Mouse (Mus musculus) kidney, postnatal 4 days (tissue): ENCODE data around the gene Chek2.
"Not testable (repeated sequence)": the region's sequence is repeated elsewhere in the genome, so short reads cannot be mapped to it uniquely, and the experiment has no call there.

Experiments
- DNase-seq, 2 experiments: peaks; one replicate each; pipeline ENCODE4 v3.0.0; 2021; ENCODE audit warnings: mixed read lengths in 2 of 2

Chek2 gene

DNA sequence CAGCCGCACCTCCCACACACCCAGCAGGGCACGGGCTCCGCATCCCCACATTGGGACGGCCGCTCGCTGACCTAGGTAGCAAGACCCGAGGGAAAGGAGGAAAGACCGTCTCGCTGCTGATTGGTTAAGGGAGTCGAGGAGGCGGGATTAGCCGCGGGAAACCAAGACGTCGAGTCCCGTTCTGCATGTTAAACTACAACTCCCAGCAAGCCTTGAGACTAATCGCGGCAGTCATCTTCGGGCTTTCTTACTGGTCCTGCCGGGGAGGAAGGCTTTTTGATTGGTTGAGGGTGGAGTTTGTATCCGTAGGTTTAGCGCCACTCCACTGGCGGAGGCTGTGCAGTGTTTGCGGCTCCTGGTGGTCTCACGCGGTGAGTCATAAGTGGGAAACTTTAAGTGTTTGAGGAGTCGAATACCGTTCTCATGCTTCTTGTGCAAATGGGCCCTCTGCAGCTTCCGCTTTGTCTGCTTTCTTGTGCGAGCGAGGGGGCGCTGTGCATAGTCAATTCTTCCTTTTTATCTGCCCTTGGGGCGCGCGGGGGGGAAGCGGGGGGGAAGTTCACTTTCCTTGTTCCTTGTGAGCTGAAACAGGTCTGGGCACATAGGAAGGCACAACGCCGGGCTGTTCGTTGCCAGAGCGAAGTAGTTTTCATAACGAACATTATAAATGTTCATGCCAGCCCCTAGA lies at the start of gene Chek2, which contains the start of gene Hscb:
Chek2 (plus strand) TSS at position 302 of the 688 bp plus-strand sequence.
Hscb (minus strand) TSS at position 100 of the 688 bp plus-strand sequence.
- peak; percentile 98 for DNase-seq

DNA sequence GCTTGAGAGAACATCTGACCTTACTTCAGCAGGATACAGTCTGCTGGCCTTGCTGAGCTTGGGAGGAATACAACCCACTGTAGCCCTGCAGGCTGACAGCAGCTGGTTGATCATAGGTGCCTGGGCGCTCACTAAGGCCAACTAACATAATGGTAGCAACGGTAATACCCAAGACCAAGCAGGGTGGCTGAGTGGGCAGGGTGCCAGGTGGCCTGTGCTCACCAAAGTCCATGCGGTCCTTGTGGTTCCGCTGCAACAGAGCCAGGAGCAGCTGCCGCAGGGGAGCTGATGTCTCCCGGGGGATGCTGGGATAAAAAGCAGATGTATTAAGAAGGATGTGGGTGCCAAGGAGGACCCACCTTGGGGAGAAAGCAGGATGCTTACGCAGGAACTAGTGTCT lies 45.4 kb upstream of the Chek2 start:
- DNase-seq, result peak in 1 of 2 experiments; percentile 44

DNA sequence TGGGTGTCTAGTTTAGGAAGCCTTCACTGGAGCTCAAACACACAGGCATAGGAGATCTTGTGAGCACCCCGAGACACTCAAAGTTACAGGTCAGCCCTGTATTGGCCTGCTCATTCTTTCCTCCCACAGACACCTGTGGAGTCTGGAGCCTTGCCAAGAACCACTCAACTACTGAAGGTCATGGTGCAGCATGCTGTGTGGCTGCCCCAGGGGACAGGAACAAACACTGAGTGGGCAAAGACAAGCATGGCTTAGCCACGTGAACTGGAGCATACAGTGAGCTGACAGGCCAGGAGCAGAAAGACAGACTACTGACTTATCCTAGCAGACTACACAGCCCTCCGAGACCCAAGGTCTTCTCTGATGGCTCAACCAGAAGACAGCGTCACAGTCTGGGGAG lies 42.1 kb upstream of the Chek2 start:
- peak; percentile 45 to 71 for DNase-seq

DNA sequence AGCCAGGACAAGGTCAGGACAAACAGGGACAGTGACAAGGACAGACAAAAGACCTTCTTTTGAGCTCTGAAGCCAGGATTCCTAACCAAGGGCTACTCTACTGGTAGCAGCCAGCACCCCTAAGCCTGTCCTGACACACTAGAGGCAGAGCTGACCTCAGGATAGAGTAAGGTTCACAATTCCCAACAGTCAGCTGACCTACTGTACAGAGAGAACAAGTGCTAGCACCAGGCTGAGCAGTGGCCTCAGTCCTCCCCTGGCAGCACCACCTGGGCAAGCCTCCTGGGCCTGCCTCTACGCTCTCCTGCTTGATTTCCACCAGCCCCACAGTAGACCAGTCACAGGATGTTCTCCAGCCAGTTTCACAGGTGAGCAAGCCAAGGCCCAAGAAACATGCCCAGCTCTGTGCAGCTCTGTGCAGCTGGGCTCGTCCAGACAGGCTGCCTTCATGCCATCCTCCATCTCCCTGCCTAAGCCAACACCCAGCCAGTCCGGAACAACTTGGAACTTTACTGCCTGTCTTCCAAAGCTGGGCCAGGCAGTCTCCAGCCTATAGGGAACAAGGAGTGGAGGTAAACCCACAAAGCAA lies 38.6 kb upstream of the Chek2 start:
- DNase-seq, result no peak

DNA sequence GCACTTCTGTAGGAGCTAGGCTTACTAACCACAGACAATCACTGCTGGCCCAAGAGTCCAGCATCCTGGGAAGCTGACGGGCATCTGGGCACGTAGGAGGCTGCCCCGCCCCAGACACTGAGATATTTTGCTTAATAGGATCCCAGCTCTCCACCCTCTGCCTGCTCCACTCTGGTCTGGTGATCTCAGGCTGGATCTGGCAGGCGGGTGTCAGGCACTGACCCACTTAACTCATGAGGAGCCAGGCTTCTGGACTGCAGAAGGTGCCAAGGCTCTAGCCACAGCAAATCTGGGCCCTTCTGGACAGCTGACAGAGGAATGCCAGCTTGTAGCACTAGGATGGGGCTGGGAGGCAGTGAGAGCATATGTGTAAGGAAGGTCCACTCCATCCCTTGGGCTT lies 37.6 kb upstream of the Chek2 start:
- DNase-seq, result no peak

DNA sequence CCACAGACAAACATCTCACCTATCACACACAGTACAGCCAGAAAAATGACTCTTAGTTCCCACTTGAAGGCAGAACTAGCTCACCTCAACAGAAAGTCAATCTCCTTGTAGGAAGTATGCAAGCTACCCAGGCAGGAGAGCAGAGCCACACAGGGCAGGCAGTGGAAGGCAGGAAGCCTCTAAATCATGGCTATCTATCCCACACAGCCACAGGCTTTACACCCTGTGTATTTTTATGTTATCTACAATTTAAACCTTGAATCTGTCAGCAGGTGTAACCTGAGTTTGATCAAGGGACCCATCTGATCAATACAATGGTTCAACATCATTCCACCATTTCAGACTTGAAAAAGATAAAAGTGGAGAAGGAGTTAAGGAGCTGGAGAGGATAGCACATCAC lies 37.0 kb upstream of the Chek2 start:
- DNase-seq, result no peak

DNA sequence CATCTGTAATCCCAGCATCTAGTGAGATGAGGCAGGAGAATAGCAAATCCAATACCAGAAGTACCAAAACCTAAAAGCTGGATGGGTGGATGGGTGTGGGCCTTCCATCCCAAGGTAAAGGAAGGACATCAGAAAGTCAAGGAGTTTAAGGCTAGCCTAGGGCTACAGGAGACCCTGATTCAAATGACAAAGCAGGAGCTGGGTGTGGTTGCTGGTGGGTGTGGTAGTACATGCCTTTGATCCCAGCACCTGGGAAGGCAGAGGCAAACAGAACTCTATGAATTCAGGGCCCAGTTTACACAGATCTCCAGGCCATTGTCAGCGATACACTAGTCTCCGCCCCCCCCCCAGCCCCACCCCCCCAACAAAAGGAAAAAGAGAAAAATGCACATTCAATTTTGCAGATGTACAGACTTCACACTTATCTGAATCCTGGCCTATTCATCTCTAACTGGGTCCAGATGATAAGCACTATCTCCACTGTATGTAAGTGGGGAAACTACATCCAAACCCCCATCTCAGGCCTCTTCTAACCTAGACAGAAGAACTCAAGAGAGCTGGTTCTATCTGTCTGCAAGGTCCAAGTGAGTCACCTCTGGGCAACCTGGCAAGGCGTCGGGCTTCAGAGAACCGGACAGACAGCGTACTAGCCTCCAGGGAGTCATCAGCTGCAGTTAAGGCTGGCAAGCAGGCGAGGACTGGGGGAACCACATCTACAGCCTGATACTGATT lies 35.6 kb upstream of the Chek2 start:
- no peak for DNase-seq

DNA sequence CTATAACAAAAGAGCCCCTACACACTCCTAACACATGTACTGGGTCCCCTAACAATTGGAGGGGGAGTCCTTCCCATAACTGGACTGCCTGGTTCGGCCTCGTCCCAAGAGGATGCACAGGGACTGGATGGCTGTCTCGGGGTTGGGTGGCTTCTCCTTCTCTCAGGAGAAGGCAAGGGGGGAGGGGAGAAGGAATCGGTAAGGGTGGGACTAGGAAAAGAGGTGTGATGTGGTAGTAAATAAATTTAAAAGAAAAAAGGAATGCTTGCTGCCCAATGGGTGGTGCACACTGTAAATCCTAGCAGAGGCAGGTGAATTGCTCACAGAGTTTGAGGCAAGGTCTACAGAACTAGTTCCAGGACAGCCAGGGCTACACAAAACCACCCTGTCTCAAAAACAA lies 33.6 kb upstream of the Chek2 start:
- DNase-seq, result no peak

DNA sequence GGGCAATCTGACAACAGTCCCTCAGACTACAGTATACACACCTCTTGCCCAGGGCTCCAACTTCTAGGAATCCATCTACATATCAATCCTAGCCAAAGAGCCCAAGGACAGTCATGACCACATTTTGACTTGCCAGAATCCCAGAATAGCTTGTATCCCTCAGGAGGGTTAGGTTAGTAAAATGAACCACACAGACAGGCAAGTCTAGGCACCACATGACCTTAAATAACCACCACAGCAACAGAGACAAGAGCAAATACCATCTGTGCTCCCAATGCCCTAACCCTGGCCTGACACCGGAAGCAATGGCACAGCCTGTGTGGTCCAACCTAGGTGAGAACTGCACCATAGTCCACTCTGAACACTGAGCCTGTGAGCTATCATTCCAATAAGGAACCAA lies 33.1 kb upstream of the Chek2 start:
- DNase-seq, result no peak

DNA sequence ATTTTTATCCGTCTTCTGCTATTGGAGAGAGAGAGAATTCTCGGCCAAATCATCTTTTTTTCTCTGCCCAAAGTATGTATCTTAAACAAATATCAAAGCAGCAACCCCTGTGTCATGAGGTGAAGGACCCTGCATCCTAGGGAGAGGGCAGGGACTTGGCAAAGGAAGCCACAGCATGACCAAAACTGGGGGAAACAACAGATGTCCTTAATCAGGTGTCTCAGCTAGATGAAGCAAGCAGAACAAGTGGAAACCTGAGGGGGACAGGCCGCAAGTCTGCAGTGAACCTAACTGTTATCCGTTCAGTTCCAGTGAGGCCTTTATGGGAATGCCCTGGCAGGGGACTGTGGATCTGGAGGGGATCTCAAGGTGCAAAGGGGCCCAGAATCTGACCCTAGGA lies 32.3 kb upstream of the Chek2 start:
- DNase-seq, result no peak

DNA sequence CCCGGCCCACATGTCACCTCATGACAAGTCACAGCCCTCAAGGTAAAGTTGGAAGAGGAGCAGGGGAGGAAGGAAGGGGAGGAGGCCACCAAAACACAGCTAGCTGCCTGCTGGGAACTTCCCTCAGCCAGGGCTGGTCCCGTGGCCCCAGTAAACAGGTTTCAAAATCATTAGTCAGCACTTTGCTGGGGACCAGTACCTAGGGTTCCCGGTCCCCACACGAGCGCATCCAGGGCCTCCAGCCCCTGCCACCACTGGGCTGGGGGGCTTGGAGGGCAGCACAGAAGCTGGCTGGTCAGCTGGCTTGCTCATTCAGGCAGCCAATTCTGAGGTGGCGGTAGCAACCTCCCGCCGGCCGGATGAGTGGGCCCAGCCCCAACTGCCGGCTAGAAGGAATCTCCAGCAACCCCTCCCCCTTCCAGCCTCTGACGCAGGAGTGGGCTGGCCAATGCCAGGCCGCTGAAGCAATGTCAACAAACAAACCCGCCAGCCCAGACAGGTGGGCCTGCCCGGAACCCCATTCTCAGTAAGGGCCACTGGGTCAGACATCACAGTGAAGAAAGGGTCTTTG lies 31.6 kb upstream of the Chek2 start:
- peak; percentile 92 to 94 for DNase-seq

DNA sequence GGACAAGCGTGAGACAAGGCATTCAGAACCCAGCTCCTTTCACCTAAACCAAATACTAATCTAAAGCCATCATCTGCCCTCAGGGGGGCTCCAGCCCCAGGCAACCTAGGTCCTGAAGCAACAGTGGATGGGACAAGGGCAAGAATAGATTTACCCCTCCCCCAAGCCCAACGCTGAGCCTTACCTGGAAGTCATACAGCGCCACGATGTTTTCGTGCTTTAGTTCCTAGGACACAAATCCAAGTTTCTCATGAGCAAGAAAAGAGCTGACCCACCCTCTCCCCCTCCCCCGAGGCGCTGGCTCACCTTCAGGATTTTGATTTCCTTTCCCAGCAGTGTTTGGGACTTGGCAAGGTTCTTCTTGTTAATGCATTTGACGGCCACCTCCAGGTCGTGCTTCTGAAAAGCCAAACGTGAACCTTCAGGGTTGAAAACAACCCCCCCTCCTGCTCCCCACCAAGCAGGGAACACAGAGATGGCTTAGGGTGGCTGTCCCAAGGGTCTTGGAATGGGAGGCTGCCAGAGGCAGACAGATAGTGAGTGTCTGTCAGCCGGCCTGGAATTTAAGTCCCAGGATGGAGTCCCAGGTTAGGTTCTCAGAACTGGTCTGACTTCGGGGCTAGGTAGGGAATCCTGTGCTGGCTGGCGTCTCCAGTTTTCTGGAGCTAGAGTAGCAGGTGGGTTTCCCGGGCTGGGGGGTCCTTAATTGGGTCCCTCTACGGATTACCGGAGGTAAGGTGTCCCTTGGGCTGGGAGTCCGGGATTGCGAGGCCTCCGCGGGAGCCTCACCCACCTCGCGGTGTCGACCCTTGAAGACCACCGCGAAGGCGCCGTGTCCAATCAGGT lies 30.7 kb upstream of the Chek2 start:
- DNase-seq, result peak; percentile 36 to 60

DNA sequence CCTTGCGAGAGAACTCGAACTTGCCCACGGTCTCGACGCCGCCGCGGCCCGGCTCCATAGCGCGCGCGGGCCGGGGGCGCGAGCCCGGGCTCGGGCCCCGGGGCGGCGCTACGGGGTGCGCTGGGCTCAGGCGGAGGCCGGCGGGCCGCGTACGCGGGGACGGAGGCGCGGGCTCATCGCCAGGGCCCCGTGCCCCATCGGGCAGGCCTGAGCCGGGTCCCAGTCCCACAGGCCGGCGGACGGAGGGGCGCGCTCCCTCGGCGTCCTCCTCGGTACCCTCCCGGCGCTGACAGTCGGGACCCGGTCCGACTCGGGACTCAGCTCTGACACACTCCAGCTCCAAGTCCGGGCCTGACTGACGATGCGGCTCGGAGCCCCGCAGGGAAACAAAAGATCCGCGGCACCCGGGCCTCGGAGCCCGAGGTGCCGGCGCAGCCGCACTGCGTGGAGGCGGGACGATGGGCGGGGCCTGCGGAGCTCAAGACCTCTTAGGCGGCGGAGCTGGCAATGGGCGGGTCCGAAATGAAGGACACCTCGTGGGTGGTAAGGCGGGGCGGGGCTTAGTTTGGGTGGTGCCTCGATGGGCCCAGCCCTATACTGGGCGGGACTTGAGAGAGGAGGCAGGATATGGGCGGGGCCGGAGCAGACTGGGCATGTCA lies 30.0 kb upstream of the Chek2 start, which contains the start of gene Ulk1:
Ulk1 (minus strand) TSS at position 431 of the 659 bp plus-strand sequence.
- peak; percentile 100 for DNase-seq

DNA sequence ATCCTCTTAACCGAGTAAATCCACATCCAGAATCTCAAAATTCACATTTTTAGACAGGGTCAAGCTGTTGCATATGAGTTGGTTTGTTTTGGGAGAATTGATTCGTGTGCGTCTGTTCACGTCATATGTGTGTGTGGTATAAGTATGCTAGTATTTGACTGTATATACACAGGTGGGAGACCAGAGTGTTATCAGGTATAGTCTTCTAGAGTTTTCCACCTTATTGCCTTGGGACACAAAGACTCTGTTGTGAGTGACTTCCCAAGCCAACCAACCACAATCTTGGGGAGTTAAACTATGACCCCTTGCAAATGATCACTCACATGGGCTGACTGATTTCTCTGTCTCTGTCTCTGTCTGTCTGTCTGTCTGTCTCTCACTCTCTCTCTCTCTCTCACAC lies 15.4 kb upstream of the Chek2 start:
- no peak for DNase-seq

DNA sequence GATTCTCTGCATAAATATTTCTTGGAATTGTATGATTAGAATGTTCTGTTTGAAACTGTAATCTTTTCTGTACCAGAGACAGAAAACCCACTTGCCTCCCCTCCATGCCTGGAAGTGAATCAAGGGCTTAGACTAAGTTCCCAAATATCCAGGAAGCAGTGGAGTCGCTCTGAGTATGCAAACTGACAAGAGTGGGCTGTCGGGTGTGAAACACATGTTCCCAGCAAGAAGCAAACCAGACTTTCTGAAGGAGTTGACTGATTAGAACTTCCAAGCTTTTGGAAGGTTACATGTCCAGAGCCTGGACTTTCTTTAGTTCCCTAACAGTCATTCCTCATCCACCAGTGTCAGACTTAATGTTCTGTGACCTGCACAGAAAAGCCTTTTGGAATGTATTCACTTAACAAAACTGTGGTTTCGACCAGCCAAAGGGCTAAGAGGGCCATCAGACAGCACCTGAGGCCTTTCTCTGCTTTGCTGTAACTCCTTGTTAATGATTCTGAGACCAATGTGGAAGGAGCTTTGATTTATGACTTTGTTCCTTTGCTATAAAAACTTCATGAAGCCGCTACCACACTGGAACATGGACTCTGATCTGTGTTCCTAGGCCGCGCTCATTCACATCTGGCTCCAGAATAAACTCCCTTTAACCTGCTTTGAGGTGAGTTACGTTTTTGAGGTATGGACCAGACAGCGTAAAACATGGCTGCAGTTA lies 12.8 kb upstream of the Chek2 start:
- peak; percentile 28 to 42 for DNase-seq

DNA sequence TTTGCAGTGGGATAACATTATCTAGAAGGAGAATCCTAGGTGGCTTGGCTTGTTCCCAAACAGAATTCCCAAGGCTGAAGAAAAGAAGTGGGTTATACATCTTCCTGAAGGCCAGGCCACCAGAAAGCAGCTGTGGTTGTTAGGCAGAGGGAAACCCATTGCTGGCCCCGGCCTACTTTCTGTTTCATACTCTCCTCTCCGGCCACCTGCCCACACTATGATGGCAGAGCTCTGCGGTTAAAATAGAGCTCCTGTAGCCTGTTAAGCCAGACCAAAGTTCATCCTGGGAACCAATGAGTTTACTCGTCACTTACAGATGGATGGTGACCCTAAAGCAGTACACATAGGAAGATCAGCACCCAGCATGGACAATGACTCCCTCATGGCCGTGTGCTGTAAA lies 12.2 kb upstream of the Chek2 start:
- DNase-seq, result no peak

DNA sequence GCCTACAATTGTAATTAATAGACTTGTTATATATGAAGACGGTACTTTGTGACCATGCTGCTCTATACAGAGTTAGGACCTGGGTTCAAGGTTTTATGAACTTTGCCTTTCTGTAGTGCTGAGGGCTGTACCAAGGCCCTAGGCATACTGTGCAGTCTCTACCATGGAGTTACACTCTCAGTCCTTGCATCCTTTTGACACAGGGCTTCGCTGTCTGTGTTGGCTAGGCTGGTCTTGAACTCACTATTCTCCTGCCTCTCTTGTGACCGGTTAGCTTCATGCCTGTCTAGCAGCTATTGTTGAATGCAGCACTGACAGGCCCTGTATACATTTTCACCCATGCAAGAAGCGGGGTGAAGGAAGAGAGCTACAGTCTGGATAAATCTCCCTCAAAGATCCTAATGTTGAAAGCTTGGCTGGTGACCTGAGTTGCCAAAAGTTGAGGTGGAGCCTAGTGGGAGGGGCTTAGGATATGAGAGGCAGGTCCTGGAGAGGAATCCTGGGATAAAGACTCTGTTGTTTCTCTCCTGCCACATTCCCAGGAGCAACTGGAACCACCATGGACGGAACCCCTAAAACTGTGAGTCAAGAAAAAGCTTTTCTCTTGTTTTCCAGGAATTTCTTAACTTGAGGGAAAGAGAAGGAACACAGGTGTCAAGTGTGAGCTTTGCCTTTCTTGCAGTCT lies 8.6 kb upstream of the Chek2 start:
- DNase-seq, result no peak

DNA sequence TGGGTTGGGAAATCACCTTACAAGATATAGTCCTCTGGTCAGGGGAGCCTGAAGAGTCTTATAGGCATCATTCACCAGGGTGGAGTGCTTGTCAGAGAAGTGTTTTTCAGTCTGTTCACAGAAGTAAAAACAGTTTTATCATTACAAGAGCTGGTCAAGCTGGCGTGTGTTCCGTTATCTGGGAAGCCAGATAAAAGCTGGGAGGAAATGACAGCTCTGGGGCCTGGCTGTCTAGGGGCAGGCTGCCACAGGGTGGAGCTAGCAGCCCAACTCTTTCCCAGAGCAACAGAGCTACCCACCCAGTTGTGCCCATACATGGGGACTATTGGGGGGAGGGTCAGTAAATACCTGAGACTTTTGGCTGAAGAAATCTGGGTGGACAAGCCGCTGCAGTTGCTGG lies 3.8 kb upstream of the Chek2 start:
- DNase-seq, result peak; percentile 71 to 75

DNA sequence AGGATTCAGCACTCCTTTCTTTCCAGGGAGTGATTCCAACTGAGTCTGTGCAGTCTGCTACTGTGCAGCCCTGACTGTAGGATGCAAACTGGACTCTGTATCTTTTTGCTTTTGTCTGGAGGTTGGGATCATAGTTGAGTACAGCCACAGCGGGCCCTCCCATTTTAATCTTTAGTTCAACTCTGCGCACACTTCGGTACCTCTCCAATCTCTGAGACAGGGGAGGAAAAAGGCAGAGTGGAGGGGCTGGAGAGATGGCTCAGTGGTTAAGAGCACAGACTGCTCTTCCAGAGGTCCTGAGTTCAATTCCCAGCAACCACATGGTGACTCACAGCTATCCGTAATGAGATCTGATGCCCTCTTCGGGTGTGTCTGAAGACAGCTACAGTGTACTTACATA lies 1.8 kb upstream of the Chek2 start:
- not testable (repeated sequence) for DNase-seq

DNA sequence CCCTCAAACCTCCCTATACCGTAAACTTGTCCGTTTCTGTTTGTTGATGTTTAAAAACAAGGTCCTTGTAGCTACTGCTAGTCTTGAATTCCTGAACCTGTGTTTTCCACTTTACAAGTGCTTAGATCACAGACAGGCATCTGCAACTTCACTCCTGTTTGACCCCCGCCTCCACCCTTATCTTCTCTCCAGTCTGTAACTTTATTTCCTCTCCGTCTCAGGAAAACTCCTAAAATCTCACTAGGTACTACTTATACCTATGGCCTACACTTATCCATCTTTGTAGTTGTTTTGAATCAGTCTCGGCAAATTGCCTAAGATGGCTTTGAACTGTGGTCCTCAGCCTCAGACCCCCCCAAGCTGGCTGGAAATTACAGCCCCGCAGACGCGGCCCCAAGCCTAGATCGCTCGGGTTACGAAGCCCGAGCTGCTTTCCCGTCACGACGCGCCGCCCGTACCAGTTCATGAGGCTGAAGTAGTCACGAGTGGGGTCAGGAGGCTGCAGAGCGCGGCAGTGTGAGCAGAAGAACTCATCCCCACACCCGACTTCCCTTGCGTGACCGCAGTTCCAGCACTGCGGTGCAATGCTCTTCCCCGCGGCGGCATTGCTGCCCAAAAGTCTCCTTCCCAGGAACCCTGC lies 621 bp upstream of the Chek2 start:
- no peak for DNase-seq
